Mouse (Mus musculus): ENCODE results near the gene Lnx1. TPM values are rescaled to one million over a fixed set of nuclear protein-coding genes. Genes with fewer than 3 reads are reported as not detected.

The Lnx1 gene
- polyA plus RNA-seq, 1 experiment from 2014 or later: 2.7 TPM

DNA sequence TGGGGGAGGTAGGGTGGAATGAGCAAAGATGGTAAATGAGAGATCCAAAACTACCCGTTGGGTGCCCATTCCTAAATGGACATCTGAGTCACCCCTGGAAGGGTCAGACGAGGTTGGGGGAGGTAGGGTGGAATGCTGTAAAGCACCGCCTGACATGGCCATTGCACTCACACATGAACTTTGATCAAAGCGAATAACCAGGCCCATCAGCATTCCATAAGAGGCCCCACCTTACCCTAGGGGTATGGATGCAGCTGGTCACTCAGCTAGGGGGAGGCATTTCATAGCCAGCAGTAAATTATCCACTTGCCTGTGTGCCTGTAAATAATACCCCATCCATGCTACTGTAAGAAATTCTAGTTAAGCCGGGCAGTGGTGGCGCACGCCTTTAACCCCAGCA is 113.6 kb downstream of the Lnx1 start:
- Histone ChIP-seq H3K4me1 (no peaks in the 10 kb centered on the region), H3K27ac (replicated peaks) (no peak overlapping the region), H3K4me3 (no peak overlapping the region), H3K36me3 (peaks cover 39% of the 10 kb centered on the region), H3K9me3 (no peaks in the 10 kb centered on the region), H3K9ac (replicated peaks) (no peak overlapping the region), H3K27me3 (no peaks in the 10 kb centered on the region), H3K4me2 (replicated peaks) (no peak overlapping the region)
- 96% methylated on average over 7 of the region's 7 CpGs for WGBS
- no peak for ATAC-seq (replicated peaks)

DNA sequence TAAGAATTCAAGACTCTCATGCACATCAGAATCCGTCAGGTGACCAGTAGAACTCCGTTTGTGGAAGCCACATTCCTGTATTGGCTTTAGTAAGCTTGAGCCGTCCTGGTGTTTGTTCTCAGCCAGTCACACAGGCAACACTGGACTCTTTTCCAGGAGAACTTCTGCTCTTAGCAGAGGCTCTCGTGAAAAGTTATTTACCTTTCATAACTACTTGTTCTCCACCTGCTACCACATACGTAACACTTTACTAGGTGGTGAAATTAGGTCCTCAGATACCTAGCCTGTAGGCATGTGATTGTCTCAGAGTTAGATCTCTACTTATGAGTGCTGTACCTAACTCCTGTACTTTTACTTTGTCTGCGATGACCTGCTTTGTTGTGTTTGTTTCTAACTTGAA is 130.9 kb downstream of the Lnx1 start:
- H3K36me3 ChIP-seq: peaks cover 34% of the 10 kb centered on the region
- ATAC-seq (replicated peaks): no peak
- H3K4me3 ChIP-seq: no peak overlapping the region
- no peaks in the 10 kb centered on the region for H3K9me3 ChIP-seq
- H3K4me2 ChIP-seq (replicated peaks): no peak overlapping the region
- H3K27me3 ChIP-seq: no peaks in the 10 kb centered on the region
- 90% methylated on average over 6 of the region's 6 CpGs for WGBS
- H3K27ac ChIP-seq (replicated peaks): no peak overlapping the region
- H3K4me1 ChIP-seq: no peaks in the 10 kb centered on the region
- H3K9ac ChIP-seq (replicated peaks): no peak overlapping the region

DNA sequence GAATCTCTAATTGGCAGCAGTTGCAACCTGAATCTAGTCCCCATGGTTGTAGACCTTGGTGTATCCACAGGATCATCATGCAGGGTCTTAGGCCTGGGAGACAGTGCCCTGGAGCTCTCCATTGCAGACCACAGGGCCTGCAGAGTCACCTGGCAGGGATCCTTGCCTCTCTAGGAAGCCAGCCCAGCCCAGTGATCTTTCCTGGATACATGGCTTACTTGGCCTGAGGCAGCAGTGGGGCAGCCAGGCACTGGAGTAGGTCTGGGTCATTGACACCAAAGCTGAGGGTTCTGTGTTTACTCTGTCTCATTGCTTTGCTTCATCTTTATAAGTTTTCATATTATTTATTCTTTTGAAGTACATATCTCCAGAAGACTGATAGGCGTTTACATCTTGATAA is 141.6 kb downstream of the Lnx1 start:
- Histone ChIP-seq H3K36me3 (peaks cover 62% of the 10 kb centered on the region), H3K9ac (replicated peaks) (no peak overlapping the region), H3K27ac (replicated peaks) (no peak overlapping the region), H3K4me2 (replicated peaks) (no peak overlapping the region), H3K9me3 (no peaks in the 10 kb centered on the region), H3K27me3 (no peaks in the 10 kb centered on the region), H3K4me3 (no peak overlapping the region), H3K4me1 (no peaks in the 10 kb centered on the region)
- 100% methylated on average over 1 of the region's 1 CpGs for WGBS
- no peak for ATAC-seq (replicated peaks)

DNA sequence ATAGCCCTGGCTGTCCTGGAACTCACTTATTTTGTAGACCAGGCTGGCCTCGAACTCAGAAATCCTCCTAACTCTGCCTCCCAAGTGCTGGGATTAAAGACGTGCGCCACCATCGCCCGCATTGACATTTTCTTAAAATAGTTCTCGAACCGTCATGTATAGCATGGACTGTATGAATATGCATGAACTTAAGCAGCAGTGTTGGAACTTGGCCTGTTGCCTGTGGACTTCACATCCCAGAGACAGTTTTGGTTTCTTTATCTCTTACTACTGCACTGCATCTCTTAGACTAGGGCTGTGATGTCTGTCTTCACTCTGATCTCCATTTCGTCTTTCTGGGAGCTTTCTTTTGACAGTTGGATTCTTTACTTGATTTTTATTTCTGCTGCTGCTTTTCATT is 153.1 kb downstream of the Lnx1 start:
- no peak for ATAC-seq (replicated peaks)
- Histone ChIP-seq H3K4me2 (replicated peaks) (no peak overlapping the region), H3K9me3 (no peaks in the 10 kb centered on the region), H3K9ac (replicated peaks) (no peak overlapping the region), H3K4me1 (no peaks in the 10 kb centered on the region), H3K27me3 (no peaks in the 10 kb centered on the region), H3K27ac (replicated peaks) (no peak overlapping the region), H3K36me3 (peaks cover 45% of the 10 kb centered on the region), H3K4me3 (no peak overlapping the region)
- WGBS: 64% methylated on average over 8 of the region's 8 CpGs

DNA sequence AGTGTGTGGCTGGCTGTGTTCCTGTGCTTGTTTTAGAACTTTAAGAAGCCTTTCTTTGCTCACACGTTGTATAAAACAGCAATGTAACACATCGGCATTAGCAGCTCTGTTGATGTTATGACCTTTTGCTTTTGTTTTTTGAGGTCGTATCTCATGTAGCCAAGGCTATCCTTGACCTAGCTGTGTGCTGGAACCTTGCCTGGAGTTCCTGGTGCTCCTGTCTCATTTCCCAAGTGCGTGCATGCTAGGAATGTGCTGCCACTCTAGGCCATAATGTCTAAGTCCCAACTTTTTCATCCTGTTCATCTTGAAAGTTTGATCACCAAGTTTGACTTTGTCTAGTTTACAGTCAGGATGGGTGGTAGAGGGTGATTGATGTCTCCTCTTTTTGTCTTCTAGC is 157.1 kb downstream of the Lnx1 start:
- 94% methylated on average over 4 of the region's 4 CpGs for WGBS
- no peak overlapping the region for H3K4me2 ChIP-seq (replicated peaks)
- no peak overlapping the region for H3K4me3 ChIP-seq
- ATAC-seq (replicated peaks): no peak
- peaks cover 65% of the 10 kb centered on the region for H3K36me3 ChIP-seq
- H3K4me1 ChIP-seq: no peaks in the 10 kb centered on the region; the same call in 1 of the 2 replicates
- H3K27me3 ChIP-seq: no peaks in the 10 kb centered on the region
- H3K27ac ChIP-seq (replicated peaks): no peak overlapping the region
- no peak overlapping the region for H3K9ac ChIP-seq (replicated peaks)
- no peaks in the 10 kb centered on the region for H3K9me3 ChIP-seq

Other genes with a start within 250 kb of the Lnx1 start
- gene Scfd2, start 171.2 kb downstream of the Lnx1 start, polyA plus RNA-seq (2015; fragmentation: Nextera tagmentation; extraction: Ambion mirVana): 24.7 and 25.7 TPM in 2 replicates
- gene Fip1l1, start 167.5 kb downstream of the Lnx1 start, polyA plus RNA-seq (2015; fragmentation: Nextera tagmentation; extraction: Ambion mirVana): 90.4 and 95.6 TPM in 2 replicates